Mouse (Mus musculus) hindbrain, embryonic 13.5 days (tissue): ENCODE data around the gene Disc1. TPM values are rescaled to one million over a fixed set of nuclear protein-coding genes. Genes with fewer than 3 reads are reported as not detected.

Experiments used
- ATAC-seq: fragments of 200-750 bp; cut with Nextera tagmentation; 2 replicates; pipeline ENCODE4 v1.8.0; 2017; ENCODE audit warnings: moderate TSS enrichment; ENCODE audit not compliant: low FRiP score
- H3K27ac ChIP-seq: fragments of 300-500 bp; sonication (generic); 2 replicates; pipeline ENCODE4 v1.5.1; 2015; ENCODE audit warnings: inconsistent platforms, mild to moderate bottlenecking, moderate library complexity
- H3K27me3 ChIP-seq: fragments of 300-500 bp; sonication (generic); 2 replicates; pipeline ENCODE4 v1.6.1; 2015; ENCODE audit warnings: mild to moderate bottlenecking, inconsistent platforms
- H3K36me3 ChIP-seq: fragments of 300-500 bp; sonication (generic); 2 replicates; pipeline ENCODE4 v1.6.1; 2015; ENCODE audit warnings: mild to moderate bottlenecking, inconsistent platforms
- H3K4me1 ChIP-seq: fragments of 300-500 bp; sonication (generic); replicated peaks from 2 replicates; pipeline ENCODE4 v1.6.1; 2015; ENCODE audit warnings: inconsistent platforms
- H3K4me2 ChIP-seq: fragments of 300-500 bp; sonication (generic); 2 replicates; pipeline ENCODE4 v1.6.1; 2015; ENCODE audit warnings: inconsistent platforms, mild to moderate bottlenecking, moderate library complexity
- H3K4me3 ChIP-seq: fragments of 300-500 bp; sonication (generic); 2 replicates; pipeline ENCODE4 v1.5.1; 2015; ENCODE audit warnings: mild to moderate bottlenecking, inconsistent platforms
- H3K9ac ChIP-seq: fragments of 300-500 bp; sonication (generic); 2 replicates; pipeline ENCODE4 v1.6.1; 2015; ENCODE audit warnings: mild to moderate bottlenecking, inconsistent platforms
- H3K9me3 ChIP-seq: fragments of 300-500 bp; sonication (generic); 2 replicates; pipeline ENCODE4 v1.6.1; 2016; ENCODE audit warnings: inconsistent platforms
- WGBS: fragments of 180-500 bp; shearing (Covaris S2); methylation state at CpG from one replicate; pipeline ENCODE4 v1.1.7; 2015; 5-methylcytosine and 5-hydroxymethylcytosine counted together
- polyA plus RNA-seq: library from polyadenylated mRNA; unstranded; fragments of >200 nt; fragmentation: Nextera tagmentation; extraction: Ambion mirVana; gene quantifications from 2 replicates; pipeline ENCODE4 v1.2.1, GENCODE M21; 2015

Gene Disc1
- polyA plus RNA-seq, 1 experiment from 2014 or later: 1.3 TPM

DNA sequence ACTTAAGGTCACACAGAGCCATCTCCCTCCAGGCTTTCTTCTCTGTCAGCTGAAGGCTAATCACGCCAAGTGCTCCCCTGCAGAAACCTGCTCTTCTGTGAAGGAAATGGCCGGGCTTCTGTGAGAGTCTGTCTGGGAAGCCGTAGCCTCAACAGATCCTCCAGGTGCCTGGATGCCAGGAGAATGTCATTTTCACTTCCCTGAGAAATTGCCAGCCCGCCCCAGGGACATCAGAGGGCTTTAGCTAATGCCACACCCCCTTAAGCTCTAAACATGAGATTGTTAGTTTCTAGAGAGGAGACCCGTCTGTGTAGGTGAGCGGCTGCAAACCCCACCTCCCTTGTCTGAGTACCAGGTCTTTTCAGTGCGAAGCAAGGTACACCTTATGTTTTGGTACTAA is 15.3 kb downstream of the Disc1 start:
- Histone ChIP-seq H3K27ac (no peak overlapping the region), H3K27me3 (0 out of 2 replicates have a peak, but pooled peaks cover 5% of the 10 kb centered on the region), H3K36me3 (no peaks in the 10 kb centered on the region), H3K4me3 (no peak overlapping the region), H3K4me1 (peaks cover 21% of the 10 kb centered on the region), H3K9ac (no peak overlapping the region), H3K9me3 (no peaks in the 10 kb centered on the region), H3K4me2 (no peak overlapping the region)
- 80% methylated on average over 7 of the region's 7 CpGs for WGBS
- no peak for ATAC-seq

DNA sequence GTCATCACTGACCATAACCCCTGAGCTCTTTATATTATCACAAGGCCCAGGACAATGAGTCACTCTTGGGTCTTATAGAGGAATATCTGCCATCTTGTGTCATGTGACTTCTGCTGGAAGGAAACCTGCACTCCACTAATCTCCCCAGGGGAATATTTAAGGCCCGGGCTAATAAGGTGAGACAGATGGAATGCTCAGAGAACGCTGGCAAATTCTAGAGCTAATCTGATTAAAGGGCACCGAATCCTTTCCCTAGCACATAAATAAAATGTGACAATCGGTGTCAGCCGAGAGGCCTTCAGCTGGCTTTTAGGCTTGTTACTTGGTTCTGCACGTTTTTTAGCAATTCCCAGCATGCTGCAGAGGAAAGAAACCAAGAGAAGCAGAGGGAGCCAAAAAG is 15.7 kb downstream of the Disc1 start:
- peaks cover 21% of the 10 kb centered on the region for H3K4me1 ChIP-seq
- H3K4me3 ChIP-seq: no peak overlapping the region
- no peak overlapping the region for H3K9ac ChIP-seq
- no peak for ATAC-seq
- no peaks in the 10 kb centered on the region for H3K36me3 ChIP-seq
- H3K27me3 ChIP-seq: 0 out of 2 replicates have a peak, but pooled peaks cover 2% of the 10 kb centered on the region
- no peak overlapping the region for H3K4me2 ChIP-seq
- no peaks in the 10 kb centered on the region for H3K9me3 ChIP-seq
- 0 out of 2 replicates have a peak overlapping the region, but pooled peaks have one; percentile 44 for H3K27ac ChIP-seq
- 56% methylated on average over 6 of the region's 6 CpGs for WGBS

DNA sequence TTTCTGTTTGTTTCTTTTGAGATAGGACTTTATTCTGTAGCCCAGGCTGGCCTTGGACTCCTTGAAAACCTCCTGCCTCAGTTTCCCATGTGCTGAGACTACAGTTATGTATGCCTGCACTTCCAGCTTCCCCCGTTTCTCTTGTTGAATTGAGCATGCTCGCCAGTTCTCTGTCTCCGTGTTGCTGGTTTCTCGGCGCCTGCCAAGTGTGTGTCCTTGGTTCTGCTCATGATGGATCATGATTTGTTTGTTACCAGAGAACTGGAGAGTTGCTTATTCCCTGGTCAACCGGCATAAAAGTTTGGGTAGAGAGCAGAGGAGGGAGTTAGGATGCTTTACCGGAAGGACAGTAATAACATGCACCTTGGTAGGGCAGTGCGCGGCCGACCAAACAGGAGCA is 20.1 kb downstream of the Disc1 start:
- no peak overlapping the region for H3K27ac ChIP-seq
- no peak overlapping the region for H3K9ac ChIP-seq
- no peaks in the 10 kb centered on the region for H3K36me3 ChIP-seq
- peaks cover 23% of the 10 kb centered on the region for H3K4me1 ChIP-seq
- 96% methylated on average over 10 of the region's 10 CpGs for WGBS
- no peaks in the 10 kb centered on the region for H3K9me3 ChIP-seq
- no peak for ATAC-seq
- no peaks in the 10 kb centered on the region for H3K27me3 ChIP-seq
- no peak overlapping the region for H3K4me2 ChIP-seq
- no peak overlapping the region for H3K4me3 ChIP-seq

DNA sequence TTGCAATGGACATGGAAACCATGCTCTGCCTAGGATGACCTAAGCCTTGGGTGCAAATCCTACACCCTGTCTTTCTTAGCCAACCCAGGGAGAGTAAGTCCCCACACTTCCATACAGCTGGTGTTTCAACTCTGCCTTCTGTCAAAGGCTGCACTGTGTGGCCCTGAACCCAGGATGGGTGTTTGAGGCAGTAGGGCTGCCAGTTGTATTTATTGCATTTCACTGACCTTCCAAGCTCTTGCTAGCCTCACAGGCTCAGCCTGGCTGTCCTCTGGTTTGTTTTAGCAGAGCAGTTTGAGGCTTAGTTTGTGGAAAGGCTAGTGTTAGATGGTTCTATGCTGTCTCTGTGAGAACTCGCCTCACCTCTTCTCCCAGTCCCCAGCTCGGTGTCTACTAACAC is 20.6 kb downstream of the Disc1 start:
- ATAC-seq: no peak
- Histone ChIP-seq H3K27me3 (no peaks in the 10 kb centered on the region), H3K4me1 (peaks cover 24% of the 10 kb centered on the region), H3K9ac (no peak overlapping the region), H3K27ac (no peak overlapping the region), H3K9me3 (no peaks in the 10 kb centered on the region), H3K4me2 (no peak overlapping the region), H3K4me3 (no peak overlapping the region), H3K36me3 (no peaks in the 10 kb centered on the region)
- WGBS: 95% methylated on average over 2 of the region's 2 CpGs

DNA sequence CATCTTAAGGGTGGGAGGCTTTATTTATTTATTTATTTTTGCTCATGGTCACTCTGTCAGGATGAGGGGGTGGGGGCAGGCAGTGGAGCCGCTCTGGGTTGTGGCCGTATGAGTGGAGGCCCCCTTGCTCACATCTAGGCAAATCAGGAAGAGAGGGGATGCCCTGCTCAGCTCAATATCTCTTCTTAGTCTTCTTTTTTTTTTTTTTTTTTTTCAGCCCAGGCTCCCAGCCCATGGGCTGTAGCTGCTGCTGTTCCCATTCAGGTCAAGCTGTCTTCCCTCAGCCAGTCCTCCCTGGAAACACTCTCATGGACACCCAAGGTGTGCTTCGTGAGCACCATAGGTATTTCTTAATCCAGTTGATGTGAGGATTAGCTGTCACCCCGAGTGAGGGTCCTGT is 21.4 kb downstream of the Disc1 start:
- Histone ChIP-seq H3K4me2 (no peak overlapping the region), H3K9me3 (no peaks in the 10 kb centered on the region), H3K27ac (no peak overlapping the region), H3K9ac (no peak overlapping the region), H3K4me3 (no peak overlapping the region), H3K36me3 (no peaks in the 10 kb centered on the region), H3K4me1 (peaks cover 20% of the 10 kb centered on the region), H3K27me3 (no peaks in the 10 kb centered on the region)
- 79% methylated on average over 4 of the region's 4 CpGs for WGBS
- ATAC-seq: no peak

DNA sequence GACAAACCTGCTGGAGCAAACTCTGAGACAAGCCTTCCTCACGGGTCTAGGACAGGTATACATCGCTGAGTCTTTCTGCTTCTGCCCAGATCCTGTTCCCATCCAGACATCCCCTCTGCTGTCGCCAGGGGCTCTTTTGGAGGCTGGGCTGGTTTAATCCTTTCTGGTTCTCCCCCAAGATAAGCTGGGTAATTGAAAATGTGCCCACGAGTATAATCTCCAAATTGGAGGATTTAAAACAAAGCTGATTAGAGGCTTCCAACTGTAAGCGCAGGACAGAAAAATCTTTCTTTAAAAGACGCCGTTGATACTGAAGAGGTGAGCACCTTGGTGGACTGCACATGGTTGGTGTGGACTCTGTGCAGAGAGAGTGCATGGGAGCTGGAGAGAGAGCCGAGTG is 23.3 kb downstream of the Disc1 start:
- no peaks in the 10 kb centered on the region for H3K36me3 ChIP-seq
- H3K4me2 ChIP-seq: no peak overlapping the region
- ATAC-seq: no peak
- no peaks in the 10 kb centered on the region for H3K27me3 ChIP-seq
- peaks cover 30% of the 10 kb centered on the region for H3K4me1 ChIP-seq
- no peak overlapping the region for H3K4me3 ChIP-seq
- no peak overlapping the region for H3K27ac ChIP-seq
- no peaks in the 10 kb centered on the region for H3K9me3 ChIP-seq
- no peak overlapping the region for H3K9ac ChIP-seq
- WGBS: 86% methylated on average over 8 of the region's 8 CpGs

DNA sequence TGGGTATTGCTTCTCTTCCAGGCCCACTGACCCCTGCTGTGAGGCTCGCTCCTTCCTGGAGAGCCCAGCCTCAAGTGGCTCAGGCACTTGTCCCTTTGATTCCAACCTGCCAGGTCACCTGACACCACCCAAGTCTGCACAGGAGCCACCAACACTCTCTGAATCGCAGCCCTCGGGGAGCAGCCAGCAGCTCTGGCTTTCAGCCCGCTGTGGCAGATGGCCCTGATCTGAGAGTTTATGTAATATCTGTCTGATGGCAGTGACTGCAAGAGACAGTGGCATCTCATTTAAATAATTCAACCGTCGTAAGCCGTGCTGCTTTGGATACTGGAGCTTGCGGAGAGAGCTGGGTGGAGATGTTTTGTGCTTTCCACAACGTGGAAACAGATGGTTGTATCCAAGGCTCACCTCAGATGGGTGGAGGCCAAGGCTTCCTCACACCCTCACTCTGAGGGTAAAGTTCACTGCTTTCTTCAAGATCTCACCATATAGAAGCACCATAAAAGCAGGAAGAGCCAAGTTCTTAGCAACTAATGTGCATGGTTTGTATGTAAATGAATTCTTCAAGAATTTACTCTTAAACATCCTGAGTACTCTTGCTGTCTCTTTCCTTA is 24.9 kb downstream of the Disc1 start:
- H3K36me3 ChIP-seq: no peaks in the 10 kb centered on the region
- H3K4me2 ChIP-seq: no peak overlapping the region
- 46% methylated on average over 9 of the region's 9 CpGs for WGBS
- no peak overlapping the region for H3K9ac ChIP-seq
- H3K4me1 ChIP-seq: peaks cover 30% of the 10 kb centered on the region
- no peak for ATAC-seq
- no peaks in the 10 kb centered on the region for H3K9me3 ChIP-seq
- no peak overlapping the region for H3K4me3 ChIP-seq
- no peaks in the 10 kb centered on the region for H3K27me3 ChIP-seq
- peak overlapping the region; percentile 35; the same call in 1 of the 2 replicates for H3K27ac ChIP-seq

DNA sequence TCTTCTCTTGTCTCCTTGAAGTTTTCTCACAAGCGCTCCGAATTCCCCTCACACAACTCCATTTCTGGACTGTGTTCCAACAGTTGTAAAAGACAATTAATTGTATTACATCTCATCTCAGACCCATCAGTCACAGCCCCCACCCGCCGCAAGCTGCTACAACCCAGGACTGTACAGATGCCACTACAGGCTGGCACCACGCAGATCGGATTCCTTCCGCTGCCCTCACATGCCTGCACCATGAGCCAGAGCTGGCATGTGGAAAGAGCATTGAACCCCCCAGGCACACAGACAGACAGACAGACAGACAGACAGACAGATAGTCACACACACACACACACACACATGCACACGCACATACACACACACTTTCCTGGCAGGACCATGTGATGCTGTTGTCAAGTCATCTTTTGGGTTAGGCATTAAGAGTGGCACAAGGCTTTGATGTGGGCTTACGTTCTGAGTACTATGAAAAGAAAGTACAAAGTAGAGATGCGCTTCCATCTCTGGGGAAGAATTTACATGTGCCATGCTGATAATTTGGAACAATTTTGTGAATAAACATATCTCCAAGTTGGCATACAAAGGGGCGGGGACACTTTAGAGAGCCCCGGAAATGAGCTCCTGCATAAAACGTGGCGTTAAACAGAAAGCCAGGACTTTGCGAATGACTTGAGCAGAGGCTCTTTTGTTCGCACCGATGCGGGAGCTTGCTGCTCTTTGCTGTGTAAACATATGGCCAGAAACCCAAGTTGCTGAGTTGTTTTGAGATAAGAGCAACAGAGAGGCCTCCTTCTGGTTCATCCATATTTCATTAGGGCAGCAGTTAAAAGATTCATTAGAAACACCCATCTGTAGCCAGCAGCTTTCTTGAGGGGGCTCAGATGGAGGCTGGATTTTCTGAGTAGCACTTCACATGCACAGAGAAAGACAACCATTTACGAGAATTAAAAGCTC is 26.7 kb downstream of the Disc1 start:
- no peak for ATAC-seq
- WGBS: 65% methylated on average over 19 of the region's 19 CpGs
- Histone ChIP-seq H3K4me1 (peaks cover 30% of the 10 kb centered on the region), H3K27me3 (no peaks in the 10 kb centered on the region), H3K9ac (no peak overlapping the region), H3K9me3 (no peaks in the 10 kb centered on the region), H3K27ac (peak overlapping the region; percentile 49; the same call in 1 of the 2 replicates), H3K4me2 (no peak overlapping the region), H3K4me3 (no peak overlapping the region), H3K36me3 (no peaks in the 10 kb centered on the region)

DNA sequence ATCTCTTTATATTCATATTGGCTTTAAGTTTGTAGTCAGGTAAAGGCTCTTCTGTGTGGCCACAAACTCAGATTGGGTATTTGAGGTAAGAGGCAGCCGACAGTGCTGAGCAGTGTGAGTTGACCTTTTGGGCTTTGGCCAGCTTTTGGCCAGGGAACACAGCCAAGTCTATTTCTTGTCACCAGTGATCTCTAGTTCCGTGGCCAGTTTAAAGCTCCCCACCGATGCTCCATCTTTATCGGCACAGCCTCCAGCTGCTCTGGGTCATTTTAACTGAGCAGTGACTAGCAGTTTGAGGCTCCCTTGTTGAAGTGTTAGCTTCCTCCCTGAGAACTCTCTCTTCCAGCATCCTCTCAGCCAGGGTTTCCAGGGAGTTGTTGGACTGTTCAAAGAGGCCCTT is 29.8 kb downstream of the Disc1 start:
- Histone ChIP-seq H3K27ac (peak overlapping the region; percentile 55), H3K4me3 (no peak overlapping the region), H3K9ac (no peak overlapping the region), H3K36me3 (no peaks in the 10 kb centered on the region), H3K4me2 (no peak overlapping the region), H3K9me3 (no peaks in the 10 kb centered on the region), H3K4me1 (peaks cover 23% of the 10 kb centered on the region), H3K27me3 (no peaks in the 10 kb centered on the region)
- 66% methylated on average over 4 of the region's 4 CpGs for WGBS
- no peak for ATAC-seq

DNA sequence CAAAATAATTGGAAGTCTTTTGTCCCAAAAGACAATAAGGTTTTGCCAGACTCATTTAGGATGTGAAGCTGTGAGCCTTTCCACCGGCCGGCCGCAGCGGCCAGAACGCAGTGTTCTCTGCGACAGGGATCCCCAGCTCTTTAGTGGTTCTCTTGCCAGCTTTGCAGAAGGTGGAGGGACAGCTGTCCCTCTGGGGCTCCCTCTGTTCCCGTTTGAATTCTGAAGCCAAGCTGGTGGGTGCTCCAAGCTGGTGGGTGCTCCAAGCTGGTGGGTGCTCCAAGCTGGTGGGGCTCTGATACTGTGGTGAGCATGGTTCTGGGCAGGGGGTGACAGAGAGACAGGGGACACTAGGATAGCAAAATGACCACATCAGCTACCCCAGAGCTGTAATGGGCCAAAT is 30.5 kb downstream of the Disc1 start:
- Histone ChIP-seq H3K36me3 (no peaks in the 10 kb centered on the region), H3K27ac (no peak overlapping the region)
- 68% methylated on average over 7 of the region's 7 CpGs for WGBS

DNA sequence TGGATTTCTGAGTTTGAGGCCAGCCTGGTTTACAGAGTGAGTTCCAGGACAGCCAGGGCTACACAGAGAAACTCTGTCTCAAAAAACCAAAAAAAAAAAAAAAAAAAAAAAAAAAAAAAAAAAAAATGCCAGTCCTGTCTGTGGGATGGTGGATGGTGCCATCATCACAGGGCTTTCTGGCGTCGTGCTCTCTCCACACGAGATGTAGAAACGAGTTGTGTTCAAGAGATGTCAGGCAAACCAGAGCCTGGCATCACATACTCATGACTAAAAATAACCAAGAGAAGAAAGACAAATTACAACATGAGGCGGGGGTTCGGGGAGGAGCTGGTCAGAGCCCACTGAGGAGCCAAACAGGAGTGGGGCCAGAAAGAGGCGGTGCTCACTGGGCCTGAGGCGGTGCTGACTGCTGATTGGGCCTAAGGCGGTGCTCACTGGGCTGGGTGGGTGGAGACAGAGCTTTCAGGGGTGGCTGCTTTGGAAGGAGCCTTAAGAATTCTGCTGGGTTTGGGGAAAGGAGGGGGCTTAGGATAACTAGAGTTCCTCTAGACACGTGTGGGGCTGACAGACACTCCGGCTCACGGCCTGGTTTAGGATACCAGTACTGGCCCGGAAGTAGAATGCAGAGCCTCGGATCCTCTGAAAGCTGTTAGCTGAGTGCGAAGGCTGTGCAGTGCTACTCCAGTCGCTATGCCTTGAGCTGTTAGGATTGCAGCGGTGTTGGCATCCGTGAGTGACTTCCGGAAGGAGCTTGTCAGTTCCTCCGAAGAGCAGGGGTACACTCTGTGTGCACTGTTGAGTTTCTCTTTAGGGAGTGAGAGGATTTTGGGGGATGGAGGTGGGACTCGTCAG is 37.1 kb downstream of the Disc1 start:
- no peaks in the 10 kb centered on the region for H3K36me3 ChIP-seq
- no peaks in the 10 kb centered on the region for H3K9me3 ChIP-seq
- H3K27me3 ChIP-seq: 0 out of 2 replicates have a peak, but pooled peaks cover 5% of the 10 kb centered on the region
- no peaks in the 10 kb centered on the region; the same call in 1 of the 2 replicates for H3K4me1 ChIP-seq
- no peak overlapping the region for H3K9ac ChIP-seq
- H3K4me3 ChIP-seq: no peak overlapping the region
- WGBS: 77% methylated on average over 21 of the region's 21 CpGs
- no peak overlapping the region for H3K27ac ChIP-seq
- ATAC-seq: no peak
- no peak overlapping the region for H3K4me2 ChIP-seq

More for the DNA sequence above, 30.5 kb downstream of the Disc1 start:
- Histone ChIP-seq H3K4me1 (peaks cover 16% of the 10 kb centered on the region), H3K27me3 (no peaks in the 10 kb centered on the region), H3K9me3 (no peaks in the 10 kb centered on the region), H3K4me3 (no peak overlapping the region), H3K4me2 (no peak overlapping the region), H3K9ac (no peak overlapping the region)
- ATAC-seq: no peak

DNA sequence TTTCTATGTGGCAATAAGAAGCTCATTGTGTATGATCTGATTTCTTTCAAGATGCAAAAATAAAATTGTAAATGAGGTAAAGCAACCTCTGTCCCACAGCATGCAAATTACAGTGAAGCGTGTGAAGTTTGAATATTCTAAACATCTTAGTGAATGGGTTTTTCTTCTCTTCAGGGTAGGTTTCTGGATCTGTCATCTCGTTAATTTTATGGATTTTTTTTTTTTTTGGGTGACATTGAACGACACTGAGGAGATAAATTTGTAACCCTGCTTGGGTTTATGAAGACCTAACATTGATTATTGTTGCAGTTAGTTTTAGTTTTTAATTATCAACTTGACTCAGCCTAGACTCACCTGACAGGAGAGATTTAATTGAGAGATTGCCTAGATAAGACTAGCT is 43.1 kb downstream of the Disc1 start:
- Histone ChIP-seq H3K4me1 (peaks cover 1% of the 10 kb centered on the region; the same call in 1 of the 2 replicates), H3K27me3 (no peaks in the 10 kb centered on the region), H3K9ac (no peak overlapping the region), H3K36me3 (no peaks in the 10 kb centered on the region), H3K4me3 (no peak overlapping the region), H3K27ac (no peak overlapping the region), H3K4me2 (no peak overlapping the region), H3K9me3 (no peaks in the 10 kb centered on the region)
- ATAC-seq: no peak
- 86% methylated on average over 3 of the region's 3 CpGs for WGBS
